In the genomic region with DNA sequence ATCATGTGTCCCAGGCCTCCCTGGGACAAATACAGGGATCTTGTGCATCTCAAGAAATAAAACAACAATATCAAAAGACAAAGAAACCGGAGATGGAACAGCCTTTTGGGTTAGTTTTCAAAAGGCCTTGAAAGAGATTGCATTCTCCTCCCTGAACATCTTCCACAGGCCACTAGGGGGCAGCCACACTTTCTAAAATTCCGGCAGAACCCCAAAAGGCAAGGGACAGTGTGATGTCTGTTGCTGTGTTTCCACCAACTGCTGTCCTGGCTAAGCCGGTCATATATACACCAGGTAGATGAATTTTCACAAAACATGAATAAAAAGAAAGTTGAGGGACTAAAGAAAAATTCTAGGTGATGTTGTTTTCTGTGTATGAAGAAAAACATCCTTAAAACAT, we compare ENCODE assay signal across 9 mouse cellular contexts. TPM values are rescaled to one million over a fixed set of nuclear protein-coding genes. Genes with fewer than 3 reads are reported as not detected.
DNase-seq lines count a peak whose midpoint lies in the region; ATAC-seq and TF ChIP-seq lines count a peak whose summit lies in the region.
"Had no signal": no experiment of that assay in that cellular context is flagged by ENCODE, and none has a peak within 500 bp of the region (broad histone marks: within the 10 kb centered on the region; RNA-seq: fewer than 3 reads in every experiment).

No protein-coding gene starts in this region.

- peak; percentile 70 for TF ChIP-seq RAD21 in CH12.LX (IDR thresholded peaks at IDR 0.05; ENCODE audit: low read depth, low read length)

- H3K27ac ChIP-seq in heart, adult 2 months = no peak overlapping the region
- no peak overlapping the region for H3K27ac ChIP-seq in heart, embryonic 11.5 days (ENCODE audit: low read depth, low read length)
- no peak overlapping the region for H3K27ac ChIP-seq in CH12.LX (ENCODE audit: insufficient read depth, low read depth)
- H3K27ac ChIP-seq in bone marrow macrophage, adult 2 months (ENCODE audit: insufficient read depth, low read depth, low read length) = no peak overlapping the region
- H3K27ac ChIP-seq in forebrain, embryonic 14.5 days (ENCODE audit: low read depth, low read length) = no peak overlapping the region
- H3K27ac ChIP-seq: limb, embryonic 12.5 days had no signal

- intact Hi-C loops in heart, adult 2 months (cut with DNase I) = loop anchor here (5.0 kb wide), 2 partner anchors 380 to 750 kb away; no protein-coding TSS in a partner anchor

- no peaks in the 10 kb centered on the region for H3K79me2 ChIP-seq in heart, adult 2 months (replicated peaks; ENCODE audit: control insufficient read depth, insufficient read depth, low read length)
- H3K79me2 ChIP-seq in CH12.LX (replicated peaks; ENCODE audit: control insufficient read depth, extremely low read depth, insufficient read depth, poor library complexity, severe bottlenecking) = no peaks in the 10 kb centered on the region

- H3K4me1 ChIP-seq in heart, adult 2 months (ENCODE audit: control insufficient read depth, insufficient read depth, low read length) = no peaks in the 10 kb centered on the region
- no peaks in the 10 kb centered on the region for H3K4me1 ChIP-seq in heart, embryonic 11.5 days (ENCODE audit: control insufficient read depth, insufficient read depth, low read length)
- H3K4me1 ChIP-seq in CH12.LX (ENCODE audit: control insufficient read depth in 1 of 2, insufficient read depth in 2 of 2) = no peaks in the 10 kb centered on the region
- no peaks in the 10 kb centered on the region for H3K4me1 ChIP-seq in bone marrow macrophage, adult 2 months (ENCODE audit: control insufficient read depth, insufficient read depth, low read length)
- no peaks in the 10 kb centered on the region for H3K4me1 ChIP-seq in forebrain, embryonic 14.5 days (ENCODE audit: control insufficient read depth, insufficient read depth, low read length)

- ATAC-seq in heart, embryonic 11.5 days (replicated peaks; ENCODE audit: insufficient number of reproducible peaks, low FRiP score, low TSS enrichment) = no peak
- ATAC-seq in forebrain, embryonic 14.5 days = no peak

- H3K9ac ChIP-seq in heart, adult 2 months (ENCODE audit: low read depth, low read length) = no peak overlapping the region
- no peak overlapping the region for H3K9ac ChIP-seq in heart, embryonic 11.5 days (ENCODE audit: low read depth, low read length)
- no peak overlapping the region for H3K9ac ChIP-seq in CH12.LX (ENCODE audit: insufficient read depth, low read depth)
- no peak overlapping the region for H3K9ac ChIP-seq in forebrain, embryonic 14.5 days (ENCODE audit: low read length)
- H3K9ac ChIP-seq: limb, embryonic 12.5 days had no signal

- H3K4me3 ChIP-seq in heart, adult 2 months = no peak overlapping the region
- no peak overlapping the region for H3K4me3 ChIP-seq in heart, embryonic 11.5 days (ENCODE audit: low read depth, low read length)
- H3K4me3 ChIP-seq in CH12.LX (replicated peaks in 1 of 3; ENCODE audit: low read depth in 2 of 3, low read length in 2 of 3, poor library complexity in 1 of 3) = no peak overlapping the region
- no peak overlapping the region for H3K4me3 ChIP-seq in bone marrow macrophage, adult 2 months (ENCODE audit: insufficient read depth, low read length)
- H3K4me3 ChIP-seq in forebrain, embryonic 14.5 days (ENCODE audit: low read depth, low read length) = no peak overlapping the region
- H3K4me3 ChIP-seq: limb, embryonic 12.5 days had no signal

- no peak for TF ChIP-seq POLR2A in heart, adult 2 months (IDR thresholded peaks at IDR 0.05; ENCODE audit: insufficient read depth, low read depth, low read length)
- TF ChIP-seq POLR2A in CH12.LX (IDR thresholded peaks at IDR 0.05; ENCODE audit: low read depth, low read length) = no peak
- no peak for TF ChIP-seq POLR2A in bone marrow macrophage, adult 2 months (IDR thresholded peaks at IDR 0.05; ENCODE audit: borderline replicate concordance, low read depth, low read length)

- 18% methylated on average over 3 of the region's 3 CpGs for WGBS in heart, adult 2 months
- WGBS in heart, embryonic 11.5 days (ENCODE audit: insufficient replicate concordance) = 21% methylated on average over 3 of the region's 3 CpGs
- 20% methylated on average over 3 of the region's 3 CpGs for WGBS in forebrain, embryonic 14.5 days

- peak; percentile 91 for TF ChIP-seq CTCF in heart, adult 2 months (IDR thresholded peaks at IDR 0.05)
- TF ChIP-seq CTCF in CH12.LX (conservative IDR thresholded peaks at IDR 0.05 in 1 of 2, IDR thresholded peaks at IDR 0.05 in 1 of 2; ENCODE audit: low read depth in 2 of 2, low read length in 2 of 2) = peak; percentile 82
- peak; percentile 47 for TF ChIP-seq CTCF in bone marrow macrophage, adult 2 months (IDR thresholded peaks at IDR 0.05; ENCODE audit: low read depth, low read length)

- no peak overlapping the region for H3K4me2 ChIP-seq in heart, embryonic 11.5 days
- no peak overlapping the region for H3K4me2 ChIP-seq in CH12.LX (ENCODE audit: insufficient read depth, low read depth, poor library complexity, severe bottlenecking)
- H3K4me2 ChIP-seq in forebrain, embryonic 14.5 days (ENCODE audit: low read length) = no peak overlapping the region
- H3K4me2 ChIP-seq: limb, embryonic 12.5 days had no signal

- in situ Hi-C loops in CH12.LX (cut with MboI; ENCODE audit: low pct_ligation_motif_present, low pct_unique_long_range_greater_than_20kb, low sequenced_read_pairs) = no loop called here

- DNase-seq in heart, adult 2 months = peak in 1 of 2 experiments; percentile 38
- peak; percentile 53 for DNase-seq in CH12.LX (ENCODE audit: extremely low read depth)
- peak; percentile 79 for DNase-seq in forebrain, embryonic 14.5 days (ENCODE audit: low spot score)
- DNase-seq in layer of hippocampus, adult 18-20 months (ENCODE audit: low spot score in 2 of 2) = peak; percentile 53 to 83
- peak; percentile 26 for DNase-seq in lung, postnatal 25 days (ENCODE audit: low spot score)
- peak; percentile 79 for DNase-seq in testis, postnatal 10 days (ENCODE audit: low spot score)

- dilution Hi-C loops in CH12.LX (cut with MboI; ENCODE audit: extremely low pct_ligation_motif_present, extremely low pct_unique_long_range_greater_than_20kb, low sequenced_read_pairs) = no loop called here

- no peaks in the 10 kb centered on the region for H3K9me3 ChIP-seq in heart, embryonic 11.5 days (replicated peaks; ENCODE audit: control insufficient read depth, low read length)
- no peaks in the 10 kb centered on the region for H3K9me3 ChIP-seq in CH12.LX (replicated peaks; ENCODE audit: low read length)
- no peaks in the 10 kb centered on the region for H3K9me3 ChIP-seq in forebrain, embryonic 14.5 days (replicated peaks; ENCODE audit: control insufficient read depth, low read length)
- H3K9me3 ChIP-seq: limb, embryonic 12.5 days had no signal

- H3K36me3 ChIP-seq in heart, adult 2 months (ENCODE audit: control insufficient read depth, insufficient read depth, low read length) = no peaks in the 10 kb centered on the region
- no peaks in the 10 kb centered on the region for H3K36me3 ChIP-seq in heart, embryonic 11.5 days (ENCODE audit: control insufficient read depth, insufficient read depth, low read length)
- H3K36me3 ChIP-seq in CH12.LX (replicated peaks in 1 of 2; ENCODE audit: control insufficient read depth in 1 of 2, insufficient read depth in 1 of 2, low read length in 1 of 2) = no peaks in the 10 kb centered on the region
- no peaks in the 10 kb centered on the region for H3K36me3 ChIP-seq in forebrain, embryonic 14.5 days (ENCODE audit: control insufficient read depth, insufficient read depth, low read length)
- H3K36me3 ChIP-seq: limb, embryonic 12.5 days had no signal

- no peaks in the 10 kb centered on the region; the same call in 1 of the 2 replicates for H3K27me3 ChIP-seq in heart, adult 2 months (ENCODE audit: control insufficient read depth, insufficient read depth, low read length)
- no peaks in the 10 kb centered on the region for H3K27me3 ChIP-seq in heart, embryonic 11.5 days (ENCODE audit: control insufficient read depth, insufficient read depth, low read length)
- H3K27me3 ChIP-seq in CH12.LX (replicated peaks) = peaks cover 34% of the 10 kb centered on the region
- H3K27me3 ChIP-seq in forebrain, embryonic 14.5 days (replicated peaks; ENCODE audit: control insufficient read depth, insufficient read depth, low read length) = no peaks in the 10 kb centered on the region
- H3K27me3 ChIP-seq: limb, embryonic 12.5 days had no signal

- no peak for TF ChIP-seq EP300 in heart, adult 2 months (IDR thresholded peaks at IDR 0.05; ENCODE audit: insufficient read depth, low read depth, low read length)
- TF ChIP-seq EP300 in CH12.LX (IDR thresholded peaks at IDR 0.05; ENCODE audit: low read length) = no peak

TF ChIP-seq in CH12.LX, 34 proteins besides CTCF, POLR2A, EP300 and RAD21:
- TF ChIP-seq TBP (conservative IDR thresholded peaks at IDR 0.05; ENCODE audit: low read depth, low read length) (no peak), GABPA (IDR thresholded peaks at IDR 0.05; ENCODE audit: insufficient replicate concordance, low read depth, low read length) (no peak), MEF2A (IDR thresholded peaks at IDR 0.05; ENCODE audit: borderline replicate concordance, low read depth, low read length) (no peak), SMC3 (IDR thresholded peaks at IDR 0.05; ENCODE audit: low read depth, low read length) (peak; percentile 71)

RNA-seq across cellular contexts. Expression of gene Dnah9, which starts 46.3 kb away (rescaled TPM):
- total RNA-seq in heart, adult 2 months (2021) = not detected
- 0.51 TPM in 1 of 2 replicates, not detected in the other for polyA plus RNA-seq in heart, adult 2 months (2012; rRNA removed)
- polyA plus RNA-seq in heart, embryonic 11.5 days (2014; fragmentation: Nextera tagmentation; extraction: Ambion mirVana) = 0.06 TPM in 1 of 2 replicates, not detected in the other
- total RNA-seq in CH12.LX (2012; rRNA removed) = 0.04 and 0.13 TPM in 2 replicates
- total RNA-seq in CH12.LX (2014; rRNA removed) = 0.03 and 0.20 TPM in 2 replicates
- polyA plus RNA-seq in CH12.LX (2012; ENCODE audit: insufficient read length, low read depth) = 0.11 and 0.16 TPM in 2 replicates
- polyA plus RNA-seq in bone marrow macrophage, adult 2 months (2012; ENCODE audit: insufficient read depth, insufficient read length, missing spikeins) = 0.36 TPM in 1 of 2 replicates, not detected in the other
- 1.0 and 1.7 TPM in 2 replicates for polyA plus RNA-seq in forebrain, embryonic 14.5 days (2014; fragmentation: Nextera tagmentation; extraction: Ambion mirVana)
- 10 to 100 TPM; 14.8 to 16.1 TPM for total RNA-seq in layer of hippocampus, adult 18-20 months (2021)
